Mouse (Mus musculus) stomach, postnatal 0 days (tissue): Measurements from ENCODE around the gene Plxna4.

Experiments used
- CTCF ChIP-seq: IDR thresholded peaks from 2 replicates; pipeline ENCODE4 v1.5.1; 2016; ENCODE audit warnings: antibody characterized with exemption, low read depth, mild to moderate bottlenecking, moderate library complexity
- EP300 ChIP-seq: optimal IDR thresholded peaks from 2 replicates; pipeline ENCODE3; 2016; ENCODE audit warnings: antibody characterized with exemption

DNA sequence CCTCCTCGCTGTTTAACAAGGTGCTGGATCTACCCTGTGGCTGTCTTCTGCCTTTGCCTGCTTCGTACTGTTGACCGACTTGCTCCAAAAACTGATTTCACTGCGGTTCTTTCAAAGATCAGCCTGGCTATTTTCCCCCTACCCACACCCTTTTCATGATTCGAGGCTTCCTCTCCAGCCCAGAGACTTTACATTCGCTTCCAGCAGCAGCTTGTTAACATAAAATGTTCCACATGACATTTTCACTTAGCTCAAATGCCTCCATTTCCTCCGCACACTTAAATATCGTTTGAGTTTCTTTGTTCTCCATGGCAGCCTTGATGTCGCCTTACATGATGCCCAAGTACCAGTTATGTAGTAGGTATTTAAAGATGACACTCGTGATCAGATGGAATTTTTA lies 336.3 kb downstream of the Plxna4 start:
- TF ChIP-seq CTCF, result no peak
- TF ChIP-seq EP300, result no peak
